Mouse (Mus musculus) thymus, adult 2 months (tissue): Measurements from ENCODE around the gene Krtap1-5.

Experiments
- CTCF ChIP-seq: fragments of 200-500 bp; IDR thresholded peaks from 2 replicates; pipeline ENCODE4 v1.5.1; 2012; ENCODE audit warnings: mild to moderate bottlenecking, control low read depth, low read length, moderate library complexity, borderline replicate concordance; ENCODE audit not compliant: control insufficient read depth, poor library complexity, insufficient read depth; ENCODE audit errors: extremely low read depth
- POLR2A ChIP-seq: fragments of 200-500 bp; IDR thresholded peaks from 2 replicates; pipeline ENCODE4 v1.6.1; 2012; ENCODE audit warnings: mild to moderate bottlenecking, low read length, control low read depth, moderate library complexity; ENCODE audit not compliant: control insufficient read depth, poor library complexity, insufficient read depth; ENCODE audit errors: extremely low read depth

- TF ChIP-seq POLR2A (no peak), CTCF (no peak)
These were observed 39.5 kb upstream of the Krtap1-5 start, which contains the start of gene Gm11562 for GRCm38 (mm10) chr11:99620335-99620734.
